Mouse (Mus musculus) forebrain, embryonic 11.5 days (tissue): ENCODE measurements around the gene Dmwd. TPM values are rescaled to one million over a fixed set of nuclear protein-coding genes. Genes with fewer than 3 reads are reported as not detected.

Experiments used
- ATAC-seq: fragments of 200-750 bp; cut with Nextera tagmentation; replicated peaks from 2 replicates; pipeline ENCODE4 v1.8.0; 2017; ENCODE audit warnings: moderate TSS enrichment; ENCODE audit not compliant: low FRiP score
- DNase-seq: peaks from one replicate; pipeline ENCODE4 v3.0.0-alpha.2; 2017; ENCODE audit warnings: low spot score
- H3K27ac ChIP-seq: fragments of 300-500 bp; sonication (generic); 2 replicates; pipeline ENCODE4 v1.5.1; 2014; ENCODE audit warnings: low read depth, low read length
- H3K27me3 ChIP-seq: fragments of 300-500 bp; sonication (generic); 2 replicates; pipeline ENCODE4 v1.6.1; 2014; ENCODE audit warnings: mild to moderate bottlenecking, low read length, mixed read lengths; ENCODE audit not compliant: control insufficient read depth, insufficient read depth
- H3K36me3 ChIP-seq: fragments of 300-500 bp; sonication (generic); 2 replicates; pipeline ENCODE4 v1.6.1; 2014; ENCODE audit warnings: mild to moderate bottlenecking, low read length, moderate library complexity, mixed read lengths; ENCODE audit not compliant: control insufficient read depth, insufficient read depth
- H3K4me1 ChIP-seq: fragments of 300-500 bp; sonication (generic); replicated peaks from 2 replicates; pipeline ENCODE4 v1.6.1; 2014; ENCODE audit warnings: low read length, mixed read lengths; ENCODE audit not compliant: control insufficient read depth, insufficient read depth
- H3K4me2 ChIP-seq: fragments of 300-500 bp; sonication (generic); 2 replicates; pipeline ENCODE4 v1.6.1; 2014; ENCODE audit warnings: low read depth, mild to moderate bottlenecking, low read length, moderate library complexity, mixed read lengths; ENCODE audit not compliant: severe bottlenecking
- H3K4me3 ChIP-seq: fragments of 300-500 bp; sonication (generic); 2 replicates; pipeline ENCODE4 v1.5.1; 2014; ENCODE audit warnings: low read depth, low read length
- H3K9ac ChIP-seq: fragments of 300-500 bp; sonication (generic); 2 replicates; pipeline ENCODE4 v1.6.1; 2014; ENCODE audit warnings: low read length
- H3K9me3 ChIP-seq: fragments of 300-500 bp; sonication (generic); 2 replicates; pipeline ENCODE4 v1.6.1; 2016; ENCODE audit warnings: low read length, mixed read lengths; ENCODE audit not compliant: control insufficient read depth
- WGBS: fragments of 180-500 bp; shearing (Covaris S2); extraction: QIAGEN DNeasy Blood & Tissue Kit; methylation state at CpG from one replicate; pipeline ENCODE4 v1.1.7; 2014; 5-methylcytosine and 5-hydroxymethylcytosine counted together
- polyA plus RNA-seq: library from polyadenylated mRNA; unstranded; fragments of >200 nt; fragmentation: Nextera tagmentation; extraction: Ambion mirVana; gene quantifications from 2 replicates; pipeline ENCODE4 v1.2.1, GENCODE M21; 2014

Gene Dmwd
- 20.9 and 25.4 TPM in 2 replicates for polyA plus RNA-seq

DNA sequence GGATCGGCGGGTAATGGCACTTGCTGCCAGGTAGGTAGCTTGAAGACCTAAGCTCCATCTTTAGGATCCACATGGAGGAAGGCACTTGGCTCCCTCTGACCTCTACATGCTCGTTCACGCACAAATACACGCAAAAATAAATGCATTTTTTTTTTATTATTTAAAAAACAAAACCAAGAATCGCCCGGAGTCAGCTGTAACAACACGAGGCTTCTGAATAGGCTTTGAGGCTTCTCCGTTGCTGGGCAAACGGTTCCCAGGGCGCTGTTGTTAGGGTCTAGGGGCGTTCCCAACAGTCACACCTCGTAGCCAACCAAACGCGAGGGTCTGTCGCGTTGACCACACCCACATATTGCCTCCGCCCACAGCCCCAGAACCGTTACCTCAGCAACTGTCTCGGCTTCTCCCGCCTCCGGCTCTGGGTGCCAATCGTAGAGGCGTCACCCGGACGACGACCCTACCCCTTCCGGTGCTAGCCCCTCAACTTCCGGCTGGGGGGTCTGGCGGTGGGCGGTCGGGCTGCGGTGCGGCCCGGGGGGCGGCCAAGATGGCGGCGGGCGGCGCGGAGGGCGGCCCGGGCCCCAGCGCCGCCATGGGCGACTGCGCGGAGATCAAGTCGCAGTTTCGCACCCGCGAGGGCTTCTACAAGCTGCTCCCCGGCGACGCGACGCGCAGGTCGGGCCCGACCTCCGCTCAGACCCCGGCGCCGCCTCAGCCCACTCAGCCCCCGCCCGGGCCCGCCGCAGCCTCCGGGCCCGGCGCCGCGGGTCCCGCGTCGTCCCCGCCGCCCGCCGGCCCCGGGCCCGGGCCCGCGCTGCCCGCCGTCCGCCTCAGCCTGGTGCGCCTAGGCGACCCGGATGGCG is at the start of gene Dmwd:
Dmwd (plus strand) TSS at position 505 of the 863 bp plus-strand sequence.
- no peaks in the 10 kb centered on the region for H3K9me3 ChIP-seq
- DNase-seq (peak; percentile 99), ATAC-seq (peak; percentile 99)
- H3K9ac ChIP-seq = peak within 1 kb of the TSS; percentile 99
- H3K4me1 ChIP-seq = peaks cover 10% of the 10 kb centered on the region; the same call in 1 of the 2 replicates
- H3K4me2 ChIP-seq = peak within 1 kb of the TSS; percentile 97
- peak within 1 kb of the TSS; percentile 100 for H3K4me3 ChIP-seq
- 1% methylated on average over 77 of the region's 91 CpGs for WGBS
- H3K27ac ChIP-seq = peak within 1 kb of the TSS; percentile 57
- H3K27me3 ChIP-seq = no peaks in the 10 kb centered on the region
- H3K36me3 ChIP-seq = peaks cover 17% of the 10 kb centered on the region

DNA sequence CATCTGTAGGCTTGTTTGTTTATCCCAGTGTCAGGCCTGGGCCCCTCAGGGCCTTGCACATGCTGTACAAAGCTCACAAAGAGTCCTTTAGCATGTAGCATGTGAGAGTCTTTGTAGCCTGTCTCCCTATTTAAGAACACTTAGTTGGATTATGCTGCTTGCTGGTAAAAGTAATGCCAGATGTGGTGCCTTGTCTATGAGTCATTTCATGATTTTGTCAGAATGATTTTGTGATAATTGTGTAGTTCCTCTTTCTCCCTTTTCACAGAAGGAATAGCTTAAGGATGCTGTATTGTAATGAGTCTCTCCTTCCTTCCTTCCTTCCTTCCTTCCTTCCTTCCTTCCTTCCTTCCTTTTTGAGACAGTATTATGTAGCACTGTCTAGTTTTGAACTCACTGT is 48.0 kb upstream of the Dmwd start:
- no peak overlapping the region for H3K9ac ChIP-seq
- peaks cover 14% of the 10 kb centered on the region; the same call in 1 of the 2 replicates for H3K36me3 ChIP-seq
- no peak overlapping the region for H3K27ac ChIP-seq
- no peaks in the 10 kb centered on the region for H3K9me3 ChIP-seq
- DNase-seq = no peak
- peaks cover 7% of the 10 kb centered on the region for H3K27me3 ChIP-seq
- H3K4me1 ChIP-seq = 0 out of 2 replicates have a peak, but pooled peaks cover 2% of the 10 kb centered on the region
- no peak overlapping the region for H3K4me2 ChIP-seq
- no peak for ATAC-seq
- no peak overlapping the region for H3K4me3 ChIP-seq

DNA sequence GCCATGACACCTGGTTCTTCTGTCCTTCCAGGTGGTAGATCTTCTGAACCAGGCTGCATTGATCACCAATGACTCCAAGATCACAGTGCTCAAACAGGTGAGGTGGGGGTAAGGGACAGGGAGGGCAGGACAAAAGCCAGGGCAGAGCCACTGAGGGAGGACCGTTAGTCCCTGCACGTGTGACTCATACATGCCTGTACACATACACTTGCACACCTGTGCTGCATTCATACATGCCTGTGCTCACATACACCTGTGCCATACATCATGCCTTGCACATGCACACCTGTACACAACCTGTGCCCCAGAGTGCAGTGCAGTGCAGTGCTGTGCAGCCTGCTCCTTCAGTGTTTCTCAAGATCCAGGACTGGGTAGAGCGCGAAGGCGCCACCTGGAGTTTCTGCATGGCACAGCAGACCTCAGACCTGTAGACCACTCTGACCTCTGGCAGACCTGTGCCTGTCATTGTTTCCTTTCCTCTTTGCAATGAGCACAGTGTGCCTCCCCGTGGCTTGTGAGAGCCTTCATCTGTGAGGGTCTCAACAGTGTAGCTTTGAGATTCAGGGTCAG is 46.9 kb upstream of the Dmwd start:
- H3K27me3 ChIP-seq = no peaks in the 10 kb centered on the region
- no peak overlapping the region for H3K4me2 ChIP-seq
- H3K9ac ChIP-seq = no peak overlapping the region
- DNase-seq = peak; percentile 80
- H3K4me3 ChIP-seq = no peak overlapping the region
- H3K9me3 ChIP-seq = no peaks in the 10 kb centered on the region
- WGBS = 59% methylated on average over 6 of the region's 6 CpGs
- peak; percentile 49 for ATAC-seq
- 0 out of 2 replicates have a peak, but pooled peaks cover 2% of the 10 kb centered on the region for H3K4me1 ChIP-seq
- H3K27ac ChIP-seq = no peak overlapping the region
- peaks cover 17% of the 10 kb centered on the region; the same call in 1 of the 2 replicates for H3K36me3 ChIP-seq

DNA sequence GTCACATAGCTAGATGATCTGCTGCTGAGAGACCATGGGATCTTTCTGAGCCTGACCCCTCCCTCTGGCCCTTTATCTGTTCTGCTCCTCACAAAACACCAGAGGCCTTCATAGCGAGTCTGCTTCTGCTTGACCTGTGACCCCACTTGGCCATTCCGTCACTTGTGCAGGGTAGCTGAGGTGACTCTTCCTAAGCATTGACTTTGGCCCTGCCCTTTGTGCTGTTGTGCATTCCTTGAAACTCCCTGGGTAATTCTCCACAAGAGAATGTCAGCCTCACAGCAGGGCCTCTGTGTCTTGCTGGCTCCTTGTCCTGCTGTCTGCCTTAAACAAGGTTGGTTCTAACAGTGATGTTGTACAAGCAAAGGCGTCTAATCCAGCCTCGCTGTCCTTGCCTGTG is 44.4 kb upstream of the Dmwd start:
- peaks cover 17% of the 10 kb centered on the region; the same call in 1 of the 2 replicates for H3K36me3 ChIP-seq
- H3K9ac ChIP-seq = no peak overlapping the region
- 71% methylated on average over 4 of the region's 4 CpGs for WGBS
- no peaks in the 10 kb centered on the region for H3K9me3 ChIP-seq
- H3K27ac ChIP-seq = no peak overlapping the region
- no peak overlapping the region for H3K4me3 ChIP-seq
- H3K4me2 ChIP-seq = no peak overlapping the region
- no peak for DNase-seq
- no peak for ATAC-seq
- H3K4me1 ChIP-seq = no peaks in the 10 kb centered on the region
- H3K27me3 ChIP-seq = no peaks in the 10 kb centered on the region

DNA sequence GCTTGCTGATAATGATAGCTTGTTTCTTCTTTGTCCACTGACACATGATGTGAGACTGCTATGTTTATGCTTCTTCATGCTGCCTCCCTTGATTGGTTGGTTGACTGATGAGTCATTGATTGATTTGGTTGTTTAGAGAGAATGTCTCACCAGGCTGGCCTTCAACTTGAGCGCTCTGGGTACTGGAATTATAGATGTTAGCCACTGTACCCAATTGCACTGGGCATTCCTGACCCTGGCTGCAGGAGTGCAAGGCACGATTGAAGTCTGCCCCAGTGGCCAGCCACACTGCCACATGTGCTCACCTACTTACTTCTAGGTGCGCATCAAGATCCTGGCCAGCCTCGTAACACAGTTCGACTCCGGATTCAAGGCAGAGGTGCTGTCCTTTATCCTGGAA is 31.4 kb upstream of the Dmwd start:
- H3K4me3 ChIP-seq = no peak overlapping the region
- no peaks in the 10 kb centered on the region for H3K27me3 ChIP-seq
- H3K9ac ChIP-seq = no peak overlapping the region
- H3K36me3 ChIP-seq = peaks cover 43% of the 10 kb centered on the region
- no peak overlapping the region for H3K27ac ChIP-seq
- no peak for DNase-seq
- no peak for ATAC-seq
- no peak overlapping the region for H3K4me2 ChIP-seq
- WGBS = 97% methylated on average over 6 of the region's 6 CpGs
- H3K9me3 ChIP-seq = no peaks in the 10 kb centered on the region
- H3K4me1 ChIP-seq = no peaks in the 10 kb centered on the region

DNA sequence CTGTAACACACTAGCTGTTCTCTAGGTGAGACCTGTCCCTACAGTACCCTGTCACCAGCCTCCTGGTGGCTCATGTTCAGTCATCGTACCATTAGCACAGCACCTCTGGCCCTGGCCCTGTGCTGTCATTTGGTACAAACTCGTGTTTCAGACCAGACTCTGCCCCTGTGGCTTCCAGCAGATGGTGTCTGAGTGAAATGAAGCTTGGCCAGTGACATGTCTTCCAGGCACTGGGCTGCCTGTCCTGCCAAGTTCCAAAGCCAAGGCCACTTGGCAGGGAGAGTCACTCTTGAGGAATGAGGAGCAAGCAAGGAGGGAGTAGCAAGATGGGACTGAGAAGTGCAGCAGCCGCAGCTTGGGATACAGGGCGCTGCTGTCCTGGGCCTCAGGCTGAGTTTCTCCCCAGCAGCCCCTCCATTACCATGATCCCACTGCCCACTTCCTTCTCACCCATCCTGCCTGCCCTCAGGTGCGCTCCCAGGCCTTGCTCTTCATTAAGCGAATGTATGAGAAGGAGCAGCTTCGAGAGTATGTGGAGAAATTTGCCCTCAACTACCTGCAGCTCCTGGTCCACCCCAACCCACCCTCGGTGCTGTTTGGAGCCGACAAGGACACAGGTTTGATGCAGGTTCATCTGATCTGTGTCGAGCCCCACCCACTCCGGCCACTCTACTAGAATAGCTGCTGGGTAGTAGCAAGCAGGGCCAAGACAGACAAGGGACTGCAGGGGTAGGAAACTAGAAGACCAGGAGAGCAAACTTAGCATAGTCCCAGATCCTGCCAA is 29.5 kb upstream of the Dmwd start:
- Histone ChIP-seq H3K4me2 (no peak overlapping the region), H3K27me3 (no peaks in the 10 kb centered on the region), H3K4me1 (no peaks in the 10 kb centered on the region), H3K9me3 (no peaks in the 10 kb centered on the region), H3K9ac (no peak overlapping the region), H3K4me3 (no peak overlapping the region), H3K36me3 (peaks cover 40% of the 10 kb centered on the region), H3K27ac (no peak overlapping the region)
- 91% methylated on average over 9 of the region's 11 CpGs for WGBS
- ATAC-seq (no peak), DNase-seq (no peak)

DNA sequence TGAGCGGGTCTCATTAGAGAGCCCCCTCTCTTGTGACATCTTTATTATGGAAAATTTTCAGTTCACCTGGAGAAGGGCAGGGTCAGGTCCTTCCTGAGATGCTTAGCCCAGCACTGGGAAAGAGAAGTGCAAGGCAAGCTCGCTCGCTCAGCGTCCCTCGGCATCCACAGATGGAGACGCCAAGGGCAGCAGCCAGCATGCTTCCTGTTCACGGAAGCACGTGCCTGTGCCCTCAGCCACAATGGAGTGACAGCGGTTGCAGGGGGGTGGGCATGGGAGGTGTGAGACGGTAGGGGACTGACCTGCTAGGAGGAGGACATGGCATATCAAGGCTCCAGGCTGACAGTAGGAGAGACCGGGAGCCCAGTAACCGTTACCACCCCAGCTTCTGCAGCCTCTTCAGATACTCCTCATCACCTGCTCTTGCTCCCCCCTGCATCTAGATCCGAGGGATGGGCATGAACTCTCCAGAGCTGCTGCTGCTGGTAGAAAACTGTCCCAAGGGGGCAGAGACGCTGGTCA is 28.0 kb upstream of the Dmwd start:
- Histone ChIP-seq H3K36me3 (peaks cover 36% of the 10 kb centered on the region), H3K9me3 (no peaks in the 10 kb centered on the region), H3K4me2 (no peak overlapping the region), H3K27ac (no peak overlapping the region), H3K27me3 (no peaks in the 10 kb centered on the region), H3K4me3 (no peak overlapping the region), H3K4me1 (no peaks in the 10 kb centered on the region), H3K9ac (no peak overlapping the region)
- 92% methylated on average over 14 of the region's 14 CpGs for WGBS
- no peak for DNase-seq
- no peak for ATAC-seq

DNA sequence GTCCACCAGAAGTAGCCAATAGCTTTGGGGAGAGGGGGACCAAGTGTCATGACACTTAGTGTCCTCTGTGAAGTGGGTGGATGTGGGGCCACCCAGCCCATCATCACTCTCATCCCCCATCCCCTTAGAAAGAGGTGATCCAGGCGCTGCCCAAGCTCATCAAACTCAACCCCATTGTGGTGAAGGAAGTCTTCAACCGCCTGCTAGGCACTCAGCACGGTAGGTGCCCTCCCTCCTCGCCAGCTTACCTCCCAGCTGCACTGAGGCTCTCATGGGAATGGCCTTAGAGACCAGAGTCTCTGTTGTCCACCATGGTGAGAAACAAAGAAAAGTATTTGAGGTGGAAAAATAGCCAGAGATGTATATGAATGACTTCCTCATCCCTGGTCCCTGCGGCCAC is 26.8 kb upstream of the Dmwd start:
- H3K4me2 ChIP-seq = no peak overlapping the region
- 88% methylated on average over 5 of the region's 5 CpGs for WGBS
- H3K4me1 ChIP-seq = no peaks in the 10 kb centered on the region
- H3K27me3 ChIP-seq = no peaks in the 10 kb centered on the region
- no peak overlapping the region for H3K4me3 ChIP-seq
- H3K36me3 ChIP-seq = peaks cover 34% of the 10 kb centered on the region
- no peak overlapping the region for H3K27ac ChIP-seq
- ATAC-seq (no peak), DNase-seq (no peak)
- H3K9ac ChIP-seq = no peak overlapping the region
- H3K9me3 ChIP-seq = no peaks in the 10 kb centered on the region
